Mouse (Mus musculus) CH12.LX (cell line): ENCODE data around the gene Nsun5.

ENCODE experiments used
- CTCF ChIP-seq, 2 experiments: IDR thresholded peaks in 1 of 2; conservative IDR thresholded peaks in 1 of 2; 2 replicates each; pipeline ENCODE4 v1.5.1; 2011 to 2012; ENCODE audit warnings: low read depth in 2 of 2, low read length in 2 of 2, improper control_type of control experiment in 1 of 2, inconsistent platforms in 1 of 2, mild to moderate bottlenecking in 1 of 2, moderate library complexity in 1 of 2
- MAX ChIP-seq: IDR thresholded peaks from 2 replicates; pipeline ENCODE4 v1.6.1; 2011; ENCODE audit warnings: low read length, improper control_type of control experiment
- POLR2A ChIP-seq: IDR thresholded peaks from 2 replicates; pipeline ENCODE4 v1.6.1; 2011; ENCODE audit warnings: low read depth, mild to moderate bottlenecking, improper control_type of control experiment, low read length
- TCF12 ChIP-seq: IDR thresholded peaks from 2 replicates; pipeline ENCODE4 v1.6.1; 2014; ENCODE audit warnings: low read depth, mild to moderate bottlenecking, inconsistent platforms, low read length, improper control_type of control experiment
- USF1 ChIP-seq: IDR thresholded peaks from 2 replicates; pipeline ENCODE4 v1.6.1; 2014; ENCODE audit warnings: low read depth, mild to moderate bottlenecking, inconsistent platforms, low read length, improper control_type of control experiment

DNA sequence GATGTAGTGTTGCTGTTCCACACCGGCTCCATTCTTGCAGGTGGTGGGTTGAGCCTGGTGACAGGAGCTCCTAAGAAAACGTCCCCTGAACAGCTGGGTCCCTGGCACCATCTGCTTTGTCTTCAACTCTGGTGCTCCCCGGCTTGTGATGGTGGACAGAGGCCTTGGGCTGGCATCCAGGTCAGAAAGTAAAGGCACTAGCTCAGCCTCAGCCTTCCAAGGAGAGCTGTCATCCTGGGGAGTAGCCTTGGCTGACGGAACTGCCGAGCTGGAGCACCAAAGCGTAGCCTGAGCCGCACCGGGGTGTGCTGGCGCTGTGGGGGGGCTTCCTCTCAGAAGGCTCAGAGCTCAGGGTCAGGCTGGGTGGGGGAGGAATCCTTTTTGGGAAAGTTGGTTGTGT lies 40.5 kb downstream of the Nsun5 start:
- TF ChIP-seq MAX (no peak), USF1 (no peak), CTCF (conservative IDR thresholded peaks at IDR 0.05 in 1 of 2, IDR thresholded peaks at IDR 0.05 in 1 of 2; ENCODE audit: low read depth in 2 of 2, low read length in 2 of 2) (no peak), POLR2A (no peak), TCF12 (no peak)
